Mouse (Mus musculus): ENCODE data around the gene Phactr2. TPM values are rescaled to one million over a fixed set of nuclear protein-coding genes. Genes with fewer than 3 reads are reported as not detected.
A peak's percentile ranks its signal among the peaks of the same experiment; 100 is the strongest.

Gene Phactr2
- total and polyA plus RNA-seq, 3 experiments: 0.08 to 0.49 (median 0.31) TPM

DNA sequence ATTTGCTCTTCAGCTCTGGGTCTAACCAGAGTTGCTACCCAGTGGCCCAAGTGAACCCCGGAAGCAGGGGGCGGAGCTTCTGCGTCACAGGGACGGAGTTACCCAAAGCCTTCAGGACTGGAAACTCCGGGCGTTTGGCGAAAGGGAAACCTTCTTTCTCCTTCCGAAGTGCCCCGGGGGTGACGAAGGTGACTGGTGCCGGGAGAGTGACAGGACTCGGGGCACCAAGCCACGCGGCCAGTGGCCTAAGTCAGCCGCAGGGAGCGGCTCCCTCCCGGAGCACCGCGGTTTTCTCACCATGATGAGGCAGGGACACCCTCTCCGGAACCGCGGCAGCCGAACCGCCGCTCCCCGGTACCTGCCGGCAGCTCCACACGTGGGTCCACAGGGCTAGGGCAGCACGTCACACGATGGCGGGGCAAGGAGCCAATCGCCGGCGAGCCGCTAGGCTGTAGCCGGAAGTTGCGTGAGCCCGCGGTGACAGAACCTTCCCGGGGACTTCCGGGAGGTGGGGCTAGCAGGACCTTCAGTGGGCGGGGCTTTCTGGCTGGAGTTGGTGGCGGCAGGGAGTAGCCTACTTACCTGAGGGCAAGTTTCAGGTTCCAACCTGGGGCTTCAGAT lies 281.4 kb downstream of the Phactr2 start, which contains the start of gene Ltv1:
Gene Ltv1 (minus strand): TSS at position 438 of the 621 bp plus-strand sequence.
- no peaks in the 10 kb centered on the region for H3K9me3 ChIP-seq (replicated peaks; ENCODE audit: low read length)
- peak; percentile 95 for DNase-seq (ENCODE audit: extremely low read depth)
- peaks cover 23 to 28% of the 10 kb centered on the region in 2 experiments for H3K36me3 ChIP-seq (replicated peaks in 1 of 2; ENCODE audit: control insufficient read depth in 1 of 2, insufficient read depth in 1 of 2, low read length in 1 of 2)
- TF ChIP-seq PAX5 (IDR thresholded peaks at IDR 0.05; ENCODE audit: low read length) (no peak), E2F4 (IDR thresholded peaks at IDR 0.05; ENCODE audit: insufficient replicate concordance, low read depth, low read length) (no peak), GABPA (IDR thresholded peaks at IDR 0.05; ENCODE audit: insufficient replicate concordance, low read depth, low read length) (no peak), ZNF384 (IDR thresholded peaks at IDR 0.05; ENCODE audit: low read depth, low read length) (no peak), MAZ (IDR thresholded peaks at IDR 0.05; ENCODE audit: low read depth, low read length) (no peak), TCF12 (IDR thresholded peaks at IDR 0.05; ENCODE audit: low read depth, low read length) (0 out of 2 replicates have a peak, but pooled peaks have one; percentile 42), RCOR1 (conservative IDR thresholded peaks at IDR 0.05; ENCODE audit: low read depth, low read length) (no peak), HCFC1 (IDR thresholded peaks at IDR 0.05; ENCODE audit: low read depth, low read length) (peak; percentile 82), CHD2 (IDR thresholded peaks at IDR 0.05; ENCODE audit: low read length) (no peak), ETS1 (conservative IDR thresholded peaks at IDR 0.05; ENCODE audit: low read depth, low read length) (no peak), KAT2A (IDR thresholded peaks at IDR 0.05; ENCODE audit: insufficient replicate concordance, low read length) (0 out of 2 replicates have a peak, but pooled peaks have one; percentile 45), ZKSCAN1 (IDR thresholded peaks at IDR 0.05; ENCODE audit: borderline replicate concordance, low read depth, low read length) (no peak), SMC3 (IDR thresholded peaks at IDR 0.05; ENCODE audit: low read depth, low read length) (no peak), CTCF (conservative IDR thresholded peaks at IDR 0.05 in 1 of 2, IDR thresholded peaks at IDR 0.05 in 1 of 2; ENCODE audit: low read depth in 2 of 2, low read length in 2 of 2) (no peak), UBTF (IDR thresholded peaks at IDR 0.05; ENCODE audit: low read depth, low read length) (no peak), JUN (IDR thresholded peaks at IDR 0.05; ENCODE audit: insufficient read depth, low read depth, low read length) (no peak), MXI1 (IDR thresholded peaks at IDR 0.05; ENCODE audit: low read depth, low read length) (peak; percentile 99), TBP (conservative IDR thresholded peaks at IDR 0.05; ENCODE audit: low read depth, low read length) (0 out of 2 replicates have a peak, but pooled peaks have one; percentile 44), SIN3A (IDR thresholded peaks at IDR 0.05; ENCODE audit: low read length) (peak; percentile 86), EP300 (IDR thresholded peaks at IDR 0.05; ENCODE audit: low read length) (no peak), USF1 (IDR thresholded peaks at IDR 0.05; ENCODE audit: low read depth, low read length) (peak; percentile 29), BHLHE40 (IDR thresholded peaks at IDR 0.05; ENCODE audit: low read depth, low read length) (peak; percentile 44; the same call in 1 of the 2 replicates), ZC3H11A (IDR thresholded peaks at IDR 0.05; ENCODE audit: low read depth, low read length) (no peak), POLR2AphosphoS2 (IDR thresholded peaks at IDR 0.05; ENCODE audit: low read depth, low read length) (no peak), POLR2A (IDR thresholded peaks at IDR 0.05; ENCODE audit: low read depth, low read length) (peak; percentile 78), MAFK (IDR thresholded peaks at IDR 0.05; ENCODE audit: insufficient replicate concordance, low read length) (no peak), CHD1 (IDR thresholded peaks at IDR 0.05; ENCODE audit: low read depth, low read length) (no peak), NELFE (IDR thresholded peaks at IDR 0.05; ENCODE audit: low read depth, low read length) (peak; percentile 64), IRF4 (IDR thresholded peaks at IDR 0.05; ENCODE audit: low read depth, low read length) (peak; percentile 5; the same call in 1 of the 2 replicates), MEF2A (IDR thresholded peaks at IDR 0.05; ENCODE audit: borderline replicate concordance, low read depth, low read length) (peak; percentile 34; the same call in 1 of the 2 replicates), USF2 (conservative IDR thresholded peaks at IDR 0.05; ENCODE audit: low read depth, low read length) (no peak), NRF1 (IDR thresholded peaks at IDR 0.05; ENCODE audit: low read depth, low read length) (no peak), JUND (conservative IDR thresholded peaks at IDR 0.05; ENCODE audit: low read depth, low read length) (no peak), RAD21 (IDR thresholded peaks at IDR 0.05; ENCODE audit: low read depth, low read length) (no peak), MAX (IDR thresholded peaks at IDR 0.05; ENCODE audit: low read length) (peak; percentile 91), ZMIZ1 (IDR thresholded peaks at IDR 0.05; ENCODE audit: low read depth, low read length) (no peak), MYC (IDR thresholded peaks at IDR 0.05; ENCODE audit: low read depth, low read length) (peak; percentile 94), ELF1 (IDR thresholded peaks at IDR 0.05; ENCODE audit: low read depth, low read length) (peak; percentile 96)
- in situ Hi-C loops (cut with MboI; ENCODE audit: low pct_ligation_motif_present, low pct_unique_long_range_greater_than_20kb, low sequenced_read_pairs): no loop called here
- H3K4me1 ChIP-seq (ENCODE audit: control insufficient read depth in 1 of 2, insufficient read depth in 2 of 2): peaks cover 3 to 18% of the 10 kb centered on the region in 2 experiments; a peak in 2 of 4 replicates
- peak within 1 kb of the TSS; percentile 94 for H3K9ac ChIP-seq (ENCODE audit: insufficient read depth, low read depth)
- dilution Hi-C loops (cut with MboI; ENCODE audit: extremely low pct_ligation_motif_present, extremely low pct_unique_long_range_greater_than_20kb, low sequenced_read_pairs): no loop called here
- no peaks in the 10 kb centered on the region for H3K27me3 ChIP-seq (replicated peaks)
- peak within 1 kb of the TSS; percentile 85 for H3K27ac ChIP-seq (ENCODE audit: insufficient read depth, low read depth)
- peaks cover 9% of the 10 kb centered on the region for H3K79me2 ChIP-seq (replicated peaks; ENCODE audit: control insufficient read depth, extremely low read depth, insufficient read depth, poor library complexity, severe bottlenecking)
- peak within 1 kb of the TSS; percentile 89 for H3K4me2 ChIP-seq (ENCODE audit: insufficient read depth, low read depth, poor library complexity, severe bottlenecking)
- peak within 1 kb of the TSS; percentile 81 to 99 (median 94) for H3K4me3 ChIP-seq (replicated peaks in 1 of 3; ENCODE audit: low read depth in 2 of 3, low read length in 2 of 3, poor library complexity in 1 of 3)
